Mouse (Mus musculus) brain, adult 2 months (tissue): ENCODE data around the gene Gm8882.
"Not testable (repeated sequence)": the region's sequence is repeated elsewhere in the genome, so short reads cannot be mapped to it uniquely, and the experiment has no call there.

ENCODE experiments used
- DNase-seq: peaks from one replicate; pipeline ENCODE4 v3.0.0; 2011; ENCODE audit warnings: low read depth, low spot score

Gene Gm8882

GRCm38 (mm10) chr6:132364034-132364433 lies at the start of gene Gm8882:
Gm8882 (minus strand) TSS chr6:132364134.
- DNase-seq = not testable (repeated sequence)

DNA sequence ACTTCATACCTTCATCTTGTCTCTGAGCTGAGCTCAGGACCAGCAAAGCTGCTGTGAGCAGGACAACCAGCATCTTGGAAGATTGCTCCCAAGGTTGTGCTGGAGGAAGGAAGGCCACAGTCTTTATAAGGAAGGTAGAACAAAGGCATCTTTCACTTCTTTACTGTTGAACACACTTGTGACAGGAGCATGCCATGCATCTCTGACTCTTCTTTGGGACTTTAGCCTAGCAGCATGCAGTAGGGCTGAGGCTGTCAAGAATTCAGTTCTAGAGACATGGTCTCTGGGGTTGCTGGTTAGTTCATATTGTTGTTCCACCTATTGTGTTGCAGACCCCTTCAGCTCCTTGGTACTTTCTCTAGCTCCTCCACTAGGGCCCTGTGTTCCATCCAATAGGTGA lies 49.3 kb downstream of the Gm8882 start, which contains the start of gene Prpmp5:
Gene Prpmp5 (minus strand): TSS at position 101 of the 400 bp plus-strand sequence.
- DNase-seq = not testable (repeated sequence)
